Mouse (Mus musculus): ENCODE measurements around the gene Myo18b.

GRCm38 (mm10) chr5:112640651-112641050 is 255.5 kb downstream of the Myo18b start:
- TF ChIP-seq CTCF (IDR thresholded peaks at IDR 0.05; ENCODE audit: borderline replicate concordance, insufficient read depth, low read depth, low read length) (no peak), POLR2A (IDR thresholded peaks at IDR 0.05; ENCODE audit: borderline replicate concordance, insufficient read depth, low read length) (no peak)
